Mouse (Mus musculus) CH12F3 (cell line): ENCODE data around the gene Prpf4.

Experiments
- in situ Hi-C: fragments of 300-500 bp; cut with MboI; formaldehyde crosslinking; loops from 2 replicates; pipeline ENCODE4 v1.14.3; 2020; ENCODE audit warnings: low sequenced_read_pairs

Prpf4 gene

DNA sequence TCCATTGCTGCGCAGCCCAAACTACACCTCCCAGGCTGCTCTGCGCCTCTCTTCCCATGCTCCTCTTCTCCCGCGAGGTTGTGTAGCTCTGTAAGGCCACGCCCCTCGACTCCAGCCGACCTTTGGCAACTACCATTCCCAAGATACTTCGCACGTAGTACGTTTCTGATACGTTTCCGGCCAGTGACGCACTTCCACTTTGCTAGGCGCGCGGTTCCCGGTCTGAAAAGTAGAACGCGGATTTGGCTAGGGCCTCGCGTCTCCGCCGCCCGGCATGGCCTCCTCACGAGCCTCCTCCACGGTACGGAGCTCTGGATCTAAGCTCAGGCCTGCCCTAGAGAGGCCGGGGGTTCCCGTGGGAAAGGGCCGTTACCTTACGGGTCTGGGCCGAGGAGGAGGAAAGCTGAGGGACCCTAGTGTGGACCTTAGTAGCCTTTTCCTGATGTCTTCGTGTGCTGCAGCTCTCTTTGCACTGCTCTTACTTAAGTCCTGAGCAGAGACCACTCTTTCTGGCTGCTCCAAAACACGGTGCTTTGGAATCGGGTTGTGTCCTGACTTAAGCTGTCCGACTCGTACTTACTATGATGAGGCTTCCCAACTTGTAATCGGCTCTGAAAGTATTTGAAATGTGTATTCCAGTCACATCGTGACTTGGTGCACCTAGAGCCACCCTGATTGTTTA, at the start of gene Prpf4, which contains the start of gene Cdc26:
TSS of gene Prpf4 (plus strand) at position 197 of the 682 bp plus-strand sequence.
TSS of gene Cdc26 (minus strand) at position 42 of the 682 bp plus-strand sequence.
- in situ Hi-C loops = no loop called here

DNA sequence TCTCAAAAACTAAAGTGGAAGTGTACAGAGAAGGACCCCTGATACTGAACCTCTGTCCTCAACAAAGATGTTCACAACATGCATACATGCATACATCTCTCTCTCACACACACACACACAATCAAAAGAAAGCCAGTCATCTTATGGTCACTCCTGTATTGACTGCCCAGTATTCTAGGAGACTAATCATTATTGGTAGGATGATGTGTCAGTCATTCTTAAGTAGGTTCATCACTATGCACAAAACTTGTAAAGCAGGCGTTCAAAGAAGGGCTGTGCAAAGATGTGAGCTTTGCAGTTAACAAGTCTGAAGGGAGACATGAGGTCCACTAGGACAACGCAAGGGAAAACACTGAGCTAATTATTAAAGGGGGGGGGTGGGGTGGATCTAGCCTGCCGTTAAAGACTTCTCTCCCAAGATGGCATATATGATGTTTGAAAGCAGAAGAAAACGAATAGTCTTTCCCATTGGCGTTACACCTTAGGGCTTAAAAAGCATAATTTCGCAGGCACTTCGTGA, 49.3 kb upstream of the Prpf4 start:
- in situ Hi-C loops = loop anchor here (10.0 kb wide), 1 partner anchor 145 kb away; the partner anchor contains the start of gene Hdhd3

DNA sequence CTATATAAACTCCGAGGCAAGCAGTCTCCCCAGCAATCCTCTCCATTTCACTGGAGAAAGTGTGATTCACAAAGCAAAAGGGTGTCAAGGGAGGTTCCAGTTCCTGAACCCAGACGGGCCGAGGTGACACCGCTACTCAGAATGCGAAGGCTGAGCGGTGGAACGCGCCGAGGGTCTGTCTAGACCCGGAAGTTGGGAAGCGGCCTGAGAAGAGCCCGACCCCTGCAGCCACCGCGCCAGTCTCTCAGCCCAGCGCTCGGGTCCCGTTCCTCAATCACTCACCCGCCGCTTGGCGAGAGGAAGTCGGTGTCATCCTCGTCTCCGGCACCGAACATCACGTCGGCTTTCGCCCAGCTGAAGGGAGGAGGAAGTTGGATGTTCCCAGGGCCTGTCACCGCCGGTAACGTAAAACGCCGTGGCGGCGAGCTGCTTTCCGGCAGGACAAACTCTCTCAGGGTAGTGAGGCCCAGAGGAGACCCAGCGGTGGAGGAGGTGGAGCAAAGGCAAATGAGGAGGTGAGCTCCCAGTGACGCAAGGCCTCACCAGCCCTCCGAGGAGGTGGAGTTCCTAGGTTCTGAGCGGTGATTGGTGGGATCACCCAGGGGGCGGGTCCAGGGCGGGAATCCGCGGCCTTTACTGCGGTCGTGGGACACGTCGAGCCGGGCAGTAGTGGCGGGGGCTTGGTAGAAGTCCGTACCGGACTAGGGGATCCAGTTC, 48.4 kb upstream of the Prpf4 start, which contains the start of the genes Fkbp15 and Slc31a1:
TSS of gene Fkbp15 (minus strand) at position 461 of the 717 bp plus-strand sequence.
TSS of gene Slc31a1 (plus strand) at position 640 of the 717 bp plus-strand sequence.
- in situ Hi-C loops = no loop called here

- in situ Hi-C loops = no loop called here
These were observed 47.7 kb upstream of the Prpf4 start for GRCm38 (mm10) chr4:62360805-62361455.

DNA sequence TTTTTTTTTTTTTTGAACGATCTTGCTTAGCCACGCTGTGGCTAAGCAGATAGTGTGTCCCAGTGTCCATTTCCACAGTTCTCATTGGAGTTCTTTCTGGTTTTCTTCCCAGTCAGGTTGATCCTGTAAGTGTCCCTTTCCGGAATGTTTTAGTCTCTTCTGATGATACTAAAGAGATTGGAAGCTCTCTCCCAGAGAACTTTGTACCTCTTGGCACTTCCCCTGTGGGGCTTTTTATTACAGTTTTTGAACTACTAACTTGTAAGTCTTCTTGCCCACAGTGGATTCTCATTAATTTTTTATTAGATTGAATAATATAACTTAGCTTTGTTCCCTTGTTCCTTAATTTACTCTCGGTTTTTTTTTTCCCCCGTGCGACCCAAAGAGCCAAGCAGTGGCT, 47.0 kb upstream of the Prpf4 start:
- in situ Hi-C loops = no loop called here

DNA sequence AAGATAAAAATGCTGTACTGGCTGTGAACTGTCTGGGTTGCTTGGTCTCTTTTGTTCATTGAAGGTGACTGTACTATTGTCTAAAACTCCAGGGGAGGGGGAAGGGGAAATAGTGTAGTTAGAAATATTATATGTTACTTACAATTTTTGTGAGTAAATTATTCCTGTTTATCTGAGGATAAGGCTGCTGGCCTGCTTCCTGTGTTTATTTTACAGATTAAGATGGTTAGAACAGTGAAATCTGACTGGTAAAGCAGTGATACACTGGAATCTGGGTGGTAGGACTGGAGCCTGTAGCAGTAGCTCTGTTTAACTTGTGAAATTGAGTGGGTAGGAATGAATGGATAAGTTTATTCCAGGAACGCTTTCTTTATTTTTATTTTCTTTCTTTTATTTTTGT, 46.6 kb upstream of the Prpf4 start:
- in situ Hi-C loops = no loop called here

GRCm38 (mm10) chr4:62362437-62362836, 46.2 kb upstream of the Prpf4 start:
- in situ Hi-C loops = no loop called here

DNA sequence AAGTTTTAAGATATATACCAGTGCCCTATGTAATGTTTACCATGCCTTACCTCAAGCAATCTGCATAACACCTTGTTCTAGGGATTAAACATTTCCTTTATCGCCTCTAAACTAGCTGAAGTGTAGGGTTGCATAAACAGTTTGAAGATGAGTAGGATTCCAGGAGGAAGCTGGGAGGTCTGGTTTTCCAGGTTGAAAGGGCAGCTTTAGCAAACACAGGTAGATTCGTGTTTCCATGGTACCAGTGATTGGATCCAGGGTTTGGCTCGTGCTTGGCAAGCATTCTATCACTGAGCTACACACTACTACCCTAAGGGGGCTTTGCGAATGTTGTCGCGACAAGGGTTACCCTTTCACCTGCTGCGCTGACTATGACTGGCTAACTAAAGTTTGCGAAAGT, 44.3 kb upstream of the Prpf4 start:
- in situ Hi-C loops = no loop called here

- in situ Hi-C loops = no loop called here
These were observed 42.3 kb upstream of the Prpf4 start for GRCm38 (mm10) chr4:62366291-62366690.

DNA sequence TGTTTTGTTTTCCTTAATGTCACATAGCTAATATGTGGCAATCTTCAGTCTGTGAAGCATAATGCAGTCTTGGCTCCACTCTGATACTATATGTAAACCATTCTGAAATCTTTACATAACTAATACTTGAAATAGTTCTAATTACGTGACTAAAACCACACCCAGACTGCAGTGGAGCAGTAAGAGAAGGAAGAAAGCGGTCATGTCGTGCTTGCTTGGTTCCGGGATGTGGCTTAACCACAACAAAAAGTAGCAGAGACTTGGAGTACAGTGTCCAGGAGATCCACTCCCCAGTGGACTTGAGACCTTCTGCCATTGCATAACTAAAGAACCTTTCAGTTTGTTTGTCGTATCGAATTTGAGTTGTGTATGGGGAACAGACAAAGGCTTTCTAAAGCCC, 41.0 kb upstream of the Prpf4 start:
- in situ Hi-C loops = no loop called here

- in situ Hi-C loops = no loop called here
These were observed 39.5 kb upstream of the Prpf4 start for GRCm38 (mm10) chr4:62369091-62369490.

GRCm38 (mm10) chr4:62372410-62372809, 36.2 kb upstream of the Prpf4 start:
- in situ Hi-C loops = no loop called here

GRCm38 (mm10) chr4:62372818-62373520, 35.6 kb upstream of the Prpf4 start:
- in situ Hi-C loops = no loop called here

DNA sequence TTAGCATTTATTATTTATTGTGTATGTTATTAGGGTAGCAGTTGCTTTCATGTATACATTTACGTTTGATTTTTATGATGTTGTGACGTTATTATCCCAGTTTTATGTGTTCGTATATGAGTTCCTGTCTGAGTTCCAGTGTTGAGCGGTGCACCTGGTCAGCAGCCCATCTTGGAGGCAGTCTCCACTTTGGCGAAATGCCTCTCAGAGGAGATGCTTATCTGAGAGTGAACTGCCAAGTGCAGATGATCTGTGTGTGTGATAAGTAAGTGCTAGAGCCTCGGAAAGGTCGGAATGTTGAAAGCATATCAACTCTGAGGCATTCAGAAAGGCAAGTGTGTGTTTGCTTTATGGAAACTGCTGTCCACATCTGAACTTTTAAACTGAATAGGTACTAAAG, 34.9 kb upstream of the Prpf4 start:
- in situ Hi-C loops = no loop called here

GRCm38 (mm10) chr4:62374342-62374741, 34.3 kb upstream of the Prpf4 start:
- in situ Hi-C loops = no loop called here

DNA sequence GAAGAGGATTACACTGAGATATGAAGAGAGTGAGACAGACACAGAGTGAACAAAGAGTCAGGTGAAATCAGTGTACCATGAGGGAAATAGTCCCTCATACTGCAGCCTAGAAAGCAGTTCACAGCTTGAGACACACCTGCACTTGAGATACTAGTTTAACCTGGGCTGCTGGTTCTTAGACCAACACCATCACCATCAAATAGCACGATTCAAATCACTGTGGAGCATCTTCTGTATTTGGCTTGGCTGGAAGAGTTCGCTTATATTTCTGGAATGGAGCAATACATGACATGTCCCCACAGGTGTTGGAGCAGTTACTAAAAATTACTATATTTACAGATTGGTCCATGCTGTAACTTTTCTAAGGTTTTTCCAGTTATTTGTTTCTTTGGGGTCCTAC, 32.5 kb upstream of the Prpf4 start:
- in situ Hi-C loops = no loop called here

GRCm38 (mm10) chr4:62379724-62380381, 28.7 kb upstream of the Prpf4 start:
- in situ Hi-C loops = no loop called here

DNA sequence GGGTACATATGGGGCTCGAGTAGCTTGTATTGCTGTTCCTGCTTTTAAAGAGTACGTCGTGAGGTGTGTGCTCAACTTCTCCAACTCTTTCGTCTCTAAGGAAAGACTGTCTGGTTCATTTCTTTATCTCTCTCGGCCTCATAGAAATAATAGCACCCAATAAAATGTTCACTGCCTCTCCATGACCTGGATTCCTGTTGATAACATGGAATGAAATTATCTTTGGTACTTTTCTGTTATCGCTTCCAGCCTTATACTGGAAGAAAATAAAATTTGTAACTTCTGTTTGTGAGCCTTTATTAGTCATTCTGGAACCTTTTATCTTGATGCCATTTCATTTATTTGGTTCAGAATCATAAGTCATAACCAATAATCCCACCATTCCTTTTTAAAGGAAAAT, 25.4 kb upstream of the Prpf4 start:
- in situ Hi-C loops = no loop called here

GRCm38 (mm10) chr4:62383752-62384151, 24.8 kb upstream of the Prpf4 start:
- in situ Hi-C loops = no loop called here

GRCm38 (mm10) chr4:62384159-62384558, 24.4 kb upstream of the Prpf4 start:
- in situ Hi-C loops = no loop called here
